ENCODE assay signal across 7 mouse cellular contexts in genomic region chr3:102691802-102692484, GRCm38 (mm10). TPM values are rescaled to one million over a fixed set of nuclear protein-coding genes. Genes with fewer than 3 reads are reported as not detected.
A peak's percentile ranks its signal among the peaks of the same experiment; 100 is the strongest.
DNase-seq lines count a peak whose midpoint lies in the region; ATAC-seq lines count a peak whose summit lies in the region.

No protein-coding gene starts in this region.

- H3K4me1 ChIP-seq in hindbrain, embryonic 15.5 days (replicated peaks) = peaks cover 6% of the 10 kb centered on the region; the same call in 1 of the 2 replicates

- DNase-seq in WW6 (ENCODE audit: low read depth, low spot score) = peak; percentile 26
- peak; percentile 36 for DNase-seq in cerebellum, adult 9-11 months
- peak; percentile 20 to 58 for DNase-seq in frontal cortex, postnatal 14 days (ENCODE audit: low spot score in 2 of 2)
- DNase-seq in layer of hippocampus, postnatal 25 days (ENCODE audit: extremely low spot score in 1 of 2, low spot score in 1 of 2) = peak; percentile 50 to 73
- DNase-seq in right cerebral cortex, postnatal 4 days = peak; percentile 66

- no peak overlapping the region for H3K4me2 ChIP-seq in hindbrain, embryonic 15.5 days

- no peak overlapping the region for H3K4me3 ChIP-seq in hindbrain, embryonic 15.5 days

- peak; percentile 84 for ATAC-seq in hindbrain, embryonic 15.5 days (ENCODE audit: low FRiP score, low read depth)
- ATAC-seq in megakaryocyte progenitor cell, adult 5-6 weeks (replicated peaks; ENCODE audit: poor library complexity) = peak; percentile 89

- no peaks in the 10 kb centered on the region for H3K36me3 ChIP-seq in hindbrain, embryonic 15.5 days

- H3K9me3 ChIP-seq in hindbrain, embryonic 15.5 days = no peaks in the 10 kb centered on the region

- no peak overlapping the region for H3K9ac ChIP-seq in hindbrain, embryonic 15.5 days

- no peaks in the 10 kb centered on the region for H3K27me3 ChIP-seq in hindbrain, embryonic 15.5 days

- 45% methylated on average over 11 of the region's 11 CpGs for WGBS in hindbrain, embryonic 15.5 days

- no peak overlapping the region for H3K27ac ChIP-seq in hindbrain, embryonic 15.5 days (replicated peaks)

RNA-seq across cellular contexts. Expression of gene Tspan2, which starts 42.4 kb away (rescaled TPM):
- 11.5 and 12.8 TPM in 2 replicates for polyA plus RNA-seq in hindbrain, embryonic 15.5 days (2015; fragmentation: Nextera tagmentation; extraction: Ambion mirVana)
- 100 to 1,000 TPM; 160 to 197 TPM for total RNA-seq in layer of hippocampus, postnatal 25 days (2021)
- 45.7 and 54.5 TPM in 2 replicates for total RNA-seq in megakaryocyte progenitor cell, adult 5-6 weeks (2015)
- 17.8 and 22.1 TPM in 2 replicates for total RNA-seq in megakaryocyte progenitor cell, adult 5-6 weeks (2017)
